Mouse (Mus musculus) brain, embryonic 14.5 days (tissue): ENCODE results near the gene Mbd3.

Source experiments
- CTCF ChIP-seq: fragments of 200-500 bp; IDR thresholded peaks from 2 replicates; pipeline ENCODE4 v1.5.1; 2012; ENCODE audit warnings: inconsistent platforms, mild to moderate bottlenecking, moderate library complexity, borderline replicate concordance; ENCODE audit not compliant: insufficient read depth, insufficient read length; ENCODE audit errors: extremely low read depth
- POLR2A ChIP-seq: fragments of 200-500 bp; IDR thresholded peaks from 2 replicates; pipeline ENCODE4 v1.6.1; 2012; ENCODE audit warnings: mild to moderate bottlenecking, inconsistent platforms, borderline replicate concordance; ENCODE audit not compliant: poor library complexity, insufficient read depth, insufficient read length, severe bottlenecking; ENCODE audit errors: extremely low read depth

DNA sequence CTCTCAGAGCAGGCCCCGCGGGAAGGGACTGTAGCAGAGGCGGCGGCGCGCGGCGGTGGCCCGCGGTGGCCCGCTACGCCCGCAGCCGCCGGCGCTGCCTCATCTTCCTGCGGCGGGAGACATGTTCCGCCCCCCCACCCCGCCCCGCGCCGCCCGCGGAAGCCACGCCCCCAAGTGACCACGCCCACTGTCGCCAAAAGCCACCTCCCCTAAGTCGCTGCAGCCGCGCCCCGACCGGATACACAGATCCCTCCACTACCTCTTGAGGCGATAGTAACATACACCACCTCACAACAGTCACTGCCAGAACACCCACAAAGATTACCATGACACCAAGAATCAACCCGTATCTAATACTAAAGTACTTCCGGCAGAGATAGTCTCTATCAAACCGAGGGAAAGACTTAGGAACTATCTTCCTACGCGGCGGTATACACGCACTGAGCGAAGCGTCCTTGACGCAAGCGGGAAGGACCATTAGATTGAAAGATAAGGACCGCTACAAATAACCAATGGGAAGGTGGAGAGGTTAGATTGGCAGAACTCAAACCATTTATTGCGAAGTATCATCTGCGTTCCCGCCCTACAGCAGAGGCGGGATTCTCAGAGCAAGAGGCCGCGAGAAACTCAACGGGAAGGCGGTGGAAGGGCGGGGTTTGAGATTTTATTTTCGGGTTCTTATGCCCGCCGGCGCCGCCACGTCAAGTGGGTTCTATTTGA is 34.3 kb upstream of the Mbd3 start, which contains the start of gene Tcf3:
- TF ChIP-seq CTCF, result no peak
- peak; percentile 88 for TF ChIP-seq POLR2A
